9 mouse cellular contexts compared by ENCODE assay signal in the genomic region with DNA sequence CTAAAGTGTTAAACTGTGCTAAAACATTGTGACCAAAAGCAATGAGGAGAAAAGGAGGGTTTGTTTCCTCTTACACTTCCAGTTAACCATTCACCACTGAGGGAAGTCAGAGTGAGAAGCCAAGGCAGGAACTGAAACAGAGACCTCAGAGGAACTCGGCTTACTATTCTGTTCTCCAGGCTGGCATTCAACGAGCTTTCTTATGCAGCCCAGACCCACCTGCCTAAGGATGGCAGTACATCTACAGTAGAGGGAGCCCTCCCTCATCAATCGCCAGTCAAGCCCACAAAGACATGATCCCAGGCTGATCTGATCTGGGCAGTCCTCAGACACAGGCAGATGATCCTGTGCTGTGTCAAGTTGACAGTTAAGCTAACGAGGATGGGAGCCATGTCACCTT.
DNase-seq lines count a peak whose midpoint lies in the region; ATAC-seq and TF ChIP-seq lines count a peak whose summit lies in the region.
"Had no signal": no experiment of that assay in that cellular context is flagged by ENCODE, and none has a peak within 500 bp of the region (broad histone marks: within the 10 kb centered on the region; RNA-seq: fewer than 3 reads in every experiment).

No protein-coding gene starts in this region.

- peaks cover 38% of the 10 kb centered on the region for H3K36me3 ChIP-seq in hindbrain, postnatal 0 days (ENCODE audit: insufficient read depth, low read length)
- no peaks in the 10 kb centered on the region for H3K36me3 ChIP-seq in hindbrain, embryonic 11.5 days (ENCODE audit: control insufficient read depth, insufficient read depth, low read length)
- peaks cover 92% of the 10 kb centered on the region for H3K36me3 ChIP-seq in liver, embryonic 14.5 days (replicated peaks; ENCODE audit: control insufficient read depth, insufficient read depth, low read depth)
- peaks cover 18% of the 10 kb centered on the region for H3K36me3 ChIP-seq in midbrain, embryonic 16.5 days (ENCODE audit: control insufficient read depth, insufficient read depth, low read length)
- no peaks in the 10 kb centered on the region for H3K36me3 ChIP-seq in thymus, adult 2 months (ENCODE audit: control insufficient read depth, insufficient read depth, low read length)

- no peak overlapping the region for H3K27ac ChIP-seq in hindbrain, postnatal 0 days
- H3K27ac ChIP-seq in hindbrain, embryonic 11.5 days (ENCODE audit: low read depth, low read length), result no peak overlapping the region
- H3K27ac ChIP-seq in liver, embryonic 14.5 days, result peak overlapping the region; percentile 88
- H3K27ac ChIP-seq in midbrain, embryonic 16.5 days (ENCODE audit: low read length), result no peak overlapping the region
- H3K27ac ChIP-seq in thymus, adult 2 months (ENCODE audit: control insufficient read depth, insufficient read depth, low read length), result no peak overlapping the region

- H3K4me2 ChIP-seq in hindbrain, postnatal 0 days (ENCODE audit: low read depth, low read length), result no peak overlapping the region
- H3K4me2 ChIP-seq in hindbrain, embryonic 11.5 days (replicated peaks; ENCODE audit: low read depth, low read length), result no peak overlapping the region
- H3K4me2 ChIP-seq in liver, embryonic 14.5 days (ENCODE audit: low read depth), result peak overlapping the region; percentile 66
- no peak overlapping the region for H3K4me2 ChIP-seq in midbrain, embryonic 16.5 days (ENCODE audit: low read length)

- no peaks in the 10 kb centered on the region for H3K4me1 ChIP-seq in hindbrain, postnatal 0 days (ENCODE audit: insufficient read depth, low read length)
- 0 out of 2 replicates have a peak, but pooled peaks cover 3% of the 10 kb centered on the region for H3K4me1 ChIP-seq in hindbrain, embryonic 11.5 days (replicated peaks; ENCODE audit: control insufficient read depth, insufficient read depth, low read length)
- H3K4me1 ChIP-seq in liver, embryonic 14.5 days (replicated peaks; ENCODE audit: control insufficient read depth in 2 of 2, insufficient read depth in 2 of 2, low read length in 1 of 2), result peaks cover 49% of the 10 kb centered on the region in 2 experiments
- H3K4me1 ChIP-seq in midbrain, embryonic 16.5 days (ENCODE audit: control insufficient read depth, insufficient read depth, low read length), result no peaks in the 10 kb centered on the region
- 0 out of 2 replicates have a peak, but pooled peaks cover 7% of the 10 kb centered on the region for H3K4me1 ChIP-seq in thymus, adult 2 months (replicated peaks; ENCODE audit: control insufficient read depth, insufficient read depth, low read length)

- H3K4me3 ChIP-seq in hindbrain, postnatal 0 days (ENCODE audit: low read length), result no peak overlapping the region
- H3K4me3 ChIP-seq in hindbrain, embryonic 11.5 days (ENCODE audit: low read depth, low read length), result no peak overlapping the region
- no peak overlapping the region for H3K4me3 ChIP-seq in liver, embryonic 14.5 days (ENCODE audit: insufficient read depth in 1 of 2, low read depth in 2 of 2, low read length in 2 of 2)
- H3K4me3 ChIP-seq in midbrain, embryonic 16.5 days (ENCODE audit: low read depth, low read length), result no peak overlapping the region
- H3K4me3 ChIP-seq in thymus, adult 2 months (ENCODE audit: control insufficient read depth, insufficient read depth, low read length), result no peak overlapping the region

- TF ChIP-seq CTCF in hindbrain, postnatal 0 days (IDR thresholded peaks at IDR 0.05; ENCODE audit: low read depth), result peak; percentile 51
- peak; percentile 39 for TF ChIP-seq CTCF in liver, embryonic 14.5 days (IDR thresholded peaks at IDR 0.05; ENCODE audit: low read depth)
- TF ChIP-seq CTCF in thymus, adult 2 months (IDR thresholded peaks at IDR 0.05; ENCODE audit: borderline replicate concordance, control insufficient read depth, extremely low read depth, insufficient read depth, low read length, poor library complexity), result no peak

- TF ChIP-seq POLR2A in thymus, adult 2 months (IDR thresholded peaks at IDR 0.05; ENCODE audit: control insufficient read depth, extremely low read depth, insufficient read depth, low read length, poor library complexity), result no peak

- no peak for DNase-seq in hindbrain, postnatal 0 days (ENCODE audit: low spot score)
- no peak for DNase-seq in hindbrain, embryonic 11.5 days (ENCODE audit: low spot score)
- peak; percentile 37 for DNase-seq in retina, postnatal 1 day
- no peak for DNase-seq in retina, embryonic 14.5 days (ENCODE audit: low spot score)
- no peak for DNase-seq in liver, embryonic 14.5 days (ENCODE audit: low read depth in 3 of 3, low spot score in 3 of 3)
- DNase-seq in right cerebral cortex, postnatal 14 days, result no peak
- DNase-seq in thymus, adult 2 months, result no peak

- 51% methylated on average over 4 of the region's 4 CpGs for WGBS in hindbrain, postnatal 0 days
- WGBS in hindbrain, embryonic 11.5 days, result 71% methylated on average over 4 of the region's 4 CpGs
- WGBS in liver, embryonic 14.5 days (ENCODE audit: insufficient replicate concordance), result 58% methylated on average over 4 of the region's 4 CpGs
- 68% methylated on average over 4 of the region's 4 CpGs for WGBS in midbrain, embryonic 16.5 days
- 61% methylated on average over 4 of the region's 4 CpGs for WGBS in thymus, adult 2 months

- TF ChIP-seq EP300 in liver, embryonic 14.5 days (IDR thresholded peaks at IDR 0.05; ENCODE audit: low read depth), result no peak

- H3K9ac ChIP-seq in hindbrain, postnatal 0 days (replicated peaks; ENCODE audit: low read length), result no peak overlapping the region
- H3K9ac ChIP-seq in hindbrain, embryonic 11.5 days (ENCODE audit: low read depth, low read length), result no peak overlapping the region
- peak overlapping the region; percentile 32 for H3K9ac ChIP-seq in liver, embryonic 14.5 days (replicated peaks)
- H3K9ac ChIP-seq in midbrain, embryonic 16.5 days (ENCODE audit: low read depth, low read length), result no peak overlapping the region

- no peaks in the 10 kb centered on the region for H3K9me3 ChIP-seq in hindbrain, postnatal 0 days (ENCODE audit: low read length)
- no peaks in the 10 kb centered on the region for H3K9me3 ChIP-seq in hindbrain, embryonic 11.5 days (ENCODE audit: control insufficient read depth, low read length)
- H3K9me3 ChIP-seq in liver, embryonic 14.5 days (ENCODE audit: control insufficient read depth, low read length), result no peaks in the 10 kb centered on the region
- no peaks in the 10 kb centered on the region for H3K9me3 ChIP-seq in midbrain, embryonic 16.5 days (replicated peaks; ENCODE audit: control insufficient read depth, low read length, poor library complexity, severe bottlenecking)

- ATAC-seq in hindbrain, postnatal 0 days, result no peak
- no peak for ATAC-seq in hindbrain, embryonic 11.5 days (ENCODE audit: low FRiP score)
- ATAC-seq in liver, embryonic 14.5 days (ENCODE audit: insufficient read depth), result peak; percentile 8; the same call in 1 of the 2 replicates
- no peak; the same call in 1 of the 2 replicates for ATAC-seq in midbrain, embryonic 16.5 days
- ATAC-seq: activated CD4-positive, CD25-positive, alpha-beta regulatory T cell, adult 4 months had no signal

- H3K27me3 ChIP-seq in hindbrain, postnatal 0 days (ENCODE audit: insufficient read depth, low read length), result no peaks in the 10 kb centered on the region
- H3K27me3 ChIP-seq in hindbrain, embryonic 11.5 days (ENCODE audit: control insufficient read depth, insufficient read depth, low read length), result no peaks in the 10 kb centered on the region
- H3K27me3 ChIP-seq in liver, embryonic 14.5 days (ENCODE audit: control insufficient read depth, insufficient read depth, low read length), result no peaks in the 10 kb centered on the region
- H3K27me3 ChIP-seq in midbrain, embryonic 16.5 days (ENCODE audit: control insufficient read depth, insufficient read depth, low read depth, low read length), result no peaks in the 10 kb centered on the region
- H3K27me3 ChIP-seq in thymus, adult 2 months (ENCODE audit: control insufficient read depth, insufficient read depth, low read length), result no peaks in the 10 kb centered on the region
